Mouse (Mus musculus): ENCODE measurements around the gene Prickle3. TPM values are rescaled to one million over a fixed set of nuclear protein-coding genes. Genes with fewer than 3 reads are reported as not detected.
"Not testable (repeated sequence)": the region's sequence is repeated elsewhere in the genome, so short reads cannot be mapped to it uniquely, and the experiment has no call there.

Gene Prickle3
- total RNA-seq, 2 experiments from 2014 or later = 1.0 to 5.0 TPM

- peak; percentile 73 for ATAC-seq (replicated peaks; ENCODE audit: low FRiP score, poor library complexity, severe bottlenecking)
These were observed 13.4 kb downstream of the Prickle3 start for GRCm38 (mm10) chrX:7670390-7670881.

GRCm38 (mm10) chrX:7670921-7671623 lies 14.0 kb downstream of the Prickle3 start, which contains the start of gene Plp2:
Gene Plp2 (minus strand): TSS chrX:7671390.
- 0 out of 2 replicates have a peak, but pooled peaks have one; percentile 5 for ATAC-seq (replicated peaks; ENCODE audit: low FRiP score, poor library complexity, severe bottlenecking)

DNA sequence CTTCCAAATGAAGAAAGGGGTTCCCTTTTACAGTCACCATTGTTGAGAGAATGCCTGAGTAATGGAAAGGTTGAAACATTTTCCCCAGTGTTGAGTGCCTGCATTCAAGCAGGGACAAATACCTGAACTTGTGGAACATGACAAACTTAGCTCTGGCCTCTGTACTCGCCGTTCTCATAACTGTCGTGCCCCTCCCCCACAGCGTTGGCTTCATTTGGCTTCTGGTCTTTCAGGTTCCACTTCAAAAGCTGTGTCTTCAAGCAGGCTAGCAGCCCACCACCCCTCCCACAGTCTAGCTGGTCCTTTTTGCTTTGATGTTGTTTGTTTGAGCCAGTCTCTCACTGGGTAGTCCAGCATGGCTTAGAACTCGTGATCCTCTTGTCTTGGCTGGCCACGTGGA lies 15.7 kb downstream of the Prickle3 start:
- no peak for ATAC-seq (replicated peaks; ENCODE audit: low FRiP score, poor library complexity, severe bottlenecking)

GRCm38 (mm10) chrX:7673578-7674281 lies 16.7 kb downstream of the Prickle3 start:
- ATAC-seq (replicated peaks; ENCODE audit: low FRiP score, poor library complexity, severe bottlenecking) = no peak

- no peak for ATAC-seq (replicated peaks; ENCODE audit: low FRiP score, poor library complexity, severe bottlenecking)
These were observed 17.4 kb downstream of the Prickle3 start for GRCm38 (mm10) chrX:7674284-7675000.

DNA sequence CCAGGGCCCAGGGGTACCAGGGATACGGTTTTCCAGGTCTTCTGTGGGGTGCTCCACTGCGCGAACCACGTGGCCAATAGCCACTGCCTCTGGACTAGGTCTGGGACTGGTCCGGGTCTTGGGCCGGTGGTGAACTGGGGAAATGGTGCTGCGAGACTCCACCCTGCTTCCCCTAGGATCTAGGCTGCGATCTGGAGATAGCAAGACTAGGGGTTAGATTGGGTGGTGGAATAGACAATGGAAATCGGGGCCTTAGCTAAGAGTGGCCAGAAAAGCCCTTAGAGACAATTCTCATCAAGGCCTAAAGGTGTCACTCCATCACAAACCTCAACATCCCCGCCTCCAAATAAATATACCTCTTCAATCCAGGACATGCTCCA lies 17.9 kb downstream of the Prickle3 start:
- no peak for ATAC-seq (replicated peaks; ENCODE audit: low FRiP score, poor library complexity, severe bottlenecking)

DNA sequence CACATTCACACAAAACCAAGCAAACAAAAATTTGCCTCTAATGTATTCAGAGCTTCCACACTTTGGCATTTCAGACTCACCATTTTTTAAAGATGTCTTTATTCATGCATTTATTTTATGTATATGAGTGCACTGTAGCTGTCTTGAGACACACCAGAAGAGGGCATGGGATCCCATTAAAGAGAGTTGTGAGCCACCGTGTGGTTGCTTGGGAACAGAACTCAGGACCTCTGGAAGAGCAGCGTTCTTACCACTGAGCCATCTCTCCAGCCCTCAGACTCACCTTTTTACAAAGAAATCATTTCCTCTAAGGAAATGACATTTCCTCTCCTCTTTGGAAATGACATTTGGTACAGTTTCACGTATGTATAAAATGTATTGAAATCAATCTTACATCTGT lies 21.9 kb downstream of the Prickle3 start:
- no peak for ATAC-seq (replicated peaks; ENCODE audit: low FRiP score, poor library complexity, severe bottlenecking)

- ATAC-seq (replicated peaks; ENCODE audit: low FRiP score, poor library complexity, severe bottlenecking) = peak; percentile 99
These were observed 22.5 kb downstream of the Prickle3 start for GRCm38 (mm10) chrX:7679405-7680056.

GRCm38 (mm10) chrX:7680057-7680412 lies 23.0 kb downstream of the Prickle3 start:
- 0 out of 2 replicates have a peak, but pooled peaks have one; percentile 28 for ATAC-seq (replicated peaks; ENCODE audit: low FRiP score, poor library complexity, severe bottlenecking)

GRCm38 (mm10) chrX:7680864-7681263 lies 23.8 kb downstream of the Prickle3 start, which contains the start of gene Magix:
Gene Magix (minus strand): TSS chrX:7681251.
- ATAC-seq (replicated peaks; ENCODE audit: low FRiP score, poor library complexity, severe bottlenecking) = no peak

DNA sequence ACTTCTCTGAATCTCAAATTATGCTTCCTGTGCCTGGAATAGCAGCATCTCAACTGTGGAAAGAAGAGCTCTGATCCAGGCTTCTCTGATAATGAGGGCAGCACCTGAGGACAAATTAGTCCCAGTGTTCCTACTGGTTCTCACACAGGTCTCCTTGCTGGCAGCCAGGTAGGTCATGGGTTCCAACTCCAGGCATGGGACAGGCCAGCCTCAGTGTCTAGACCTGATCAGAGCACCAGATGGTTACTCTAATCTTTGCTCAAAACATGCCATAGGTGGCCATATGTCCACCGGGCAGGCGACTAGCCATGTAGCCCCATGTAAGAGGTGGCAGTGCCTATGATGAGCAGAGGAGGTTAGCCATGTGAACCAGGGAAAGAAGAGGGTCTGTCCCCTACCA lies 31.3 kb downstream of the Prickle3 start:
- no peak for ATAC-seq (replicated peaks; ENCODE audit: low FRiP score, poor library complexity, severe bottlenecking)

- ATAC-seq (replicated peaks; ENCODE audit: low FRiP score, poor library complexity, severe bottlenecking) = no peak
These were observed 33.4 kb downstream of the Prickle3 start for GRCm38 (mm10) chrX:7690486-7690885.

- no peak for ATAC-seq (replicated peaks; ENCODE audit: low FRiP score, poor library complexity, severe bottlenecking)
These were observed 35.8 kb downstream of the Prickle3 start for GRCm38 (mm10) chrX:7692862-7693261.

DNA sequence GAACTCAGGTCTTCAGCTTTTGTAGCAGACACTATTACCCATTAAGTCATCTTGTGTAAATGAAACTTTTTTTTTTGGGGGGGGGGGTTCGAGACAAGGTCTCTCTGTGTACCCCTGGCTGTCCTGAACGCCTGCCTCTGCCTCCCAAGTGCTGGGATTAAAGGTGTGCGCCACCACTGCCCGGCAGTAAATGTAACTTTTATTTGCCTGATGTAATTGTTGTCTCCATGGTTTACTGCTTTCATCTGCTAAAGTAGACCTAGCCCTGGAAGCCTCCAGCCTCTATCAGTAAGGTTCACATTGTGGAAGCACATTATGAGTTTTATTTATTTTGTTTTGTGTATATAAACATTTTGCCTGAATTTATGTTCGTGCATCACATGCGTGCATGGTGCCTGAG lies 39.5 kb downstream of the Prickle3 start:
- ATAC-seq (replicated peaks; ENCODE audit: low FRiP score, poor library complexity, severe bottlenecking) = peak; percentile 17; the same call in 1 of the 2 replicates

DNA sequence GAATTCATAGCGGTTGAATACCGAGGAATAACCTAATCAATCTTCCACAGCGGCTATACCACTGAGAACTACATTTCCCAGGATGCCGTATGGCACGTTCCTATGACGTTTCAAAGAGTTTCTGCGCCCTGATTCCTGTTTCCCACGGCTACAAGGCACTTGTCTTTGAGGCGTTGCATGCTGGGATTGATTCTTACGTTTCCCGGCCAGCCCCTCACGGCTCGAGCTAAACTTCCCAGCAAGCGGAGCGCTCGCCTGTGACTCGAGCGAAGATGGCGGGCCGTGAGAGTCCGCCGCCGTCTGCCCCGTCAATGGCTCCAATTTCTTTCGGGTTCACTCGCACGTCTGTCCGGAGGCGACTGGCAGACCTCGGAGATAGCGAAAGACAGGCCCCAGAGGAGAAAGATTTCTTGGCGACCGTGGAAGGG lies 39.9 kb downstream of the Prickle3 start, which contains the start of gene Gpkow:
Gene Gpkow, plus strand, starts transcription at position 178 of the 428 bp plus-strand sequence.
- ATAC-seq (replicated peaks; ENCODE audit: low FRiP score, poor library complexity, severe bottlenecking) = peak; percentile 100

DNA sequence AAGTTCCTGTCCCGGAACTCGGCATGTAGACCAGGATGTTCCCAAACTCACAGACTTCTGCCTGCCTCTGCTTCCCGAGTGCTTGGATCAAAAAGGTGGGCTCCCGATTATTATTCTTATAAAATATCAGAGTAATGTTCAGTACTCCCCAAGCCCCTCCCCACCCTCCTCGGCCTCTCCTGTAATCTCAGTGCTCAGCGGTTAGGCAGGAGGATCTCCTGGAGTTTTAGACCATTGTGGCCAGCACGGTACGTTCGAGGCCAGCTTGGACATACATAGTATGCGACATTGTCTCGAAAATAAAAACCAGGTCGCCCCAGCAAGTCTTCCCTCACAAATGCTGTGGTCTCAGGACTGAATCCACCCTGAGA lies 56.7 kb downstream of the Prickle3 start:
- peak; percentile 36 for ATAC-seq (replicated peaks; ENCODE audit: low FRiP score, poor library complexity, severe bottlenecking)

- ATAC-seq (replicated peaks; ENCODE audit: low FRiP score, poor library complexity, severe bottlenecking) = peak; percentile 98
These were observed 57.3 kb downstream of the Prickle3 start, which contains the start of gene Wdr45 for GRCm38 (mm10) chrX:7714135-7714899. Gene Wdr45 (plus strand): TSS chrX:7714333.

GRCm38 (mm10) chrX:7716058-7716457 lies 59.0 kb downstream of the Prickle3 start:
- not testable (repeated sequence) for ATAC-seq (replicated peaks; ENCODE audit: low FRiP score, poor library complexity, severe bottlenecking)

All from erythroblast, adult 5-6 weeks (primary cell).